Mouse (Mus musculus): ENCODE results near the gene Fhl2. TPM values are rescaled to one million over a fixed set of nuclear protein-coding genes. Genes with fewer than 3 reads are reported as not detected.

The Fhl2 gene
- polyA plus RNA-seq, 1 experiment from 2014 or later: 3.5 TPM

GRCm38 (mm10) chr1:43094206-43094605, 102.6 kb downstream of the Fhl2 start:
- Histone ChIP-seq H3K4me2 (no peak overlapping the region), H3K36me3 (no peaks in the 10 kb centered on the region), H3K9me3 (replicated peaks) (no peaks in the 10 kb centered on the region), H3K9ac (no peak overlapping the region), H3K4me3 (replicated peaks) (no peak overlapping the region), H3K4me1 (replicated peaks) (peaks cover 27% of the 10 kb centered on the region), H3K27me3 (no peaks in the 10 kb centered on the region), H3K27ac (no peak overlapping the region)
- WGBS (ENCODE audit: insufficient replicate concordance): 76% methylated on average over 2 of the region's 2 CpGs
- DNase-seq: no peak
- no peak for ATAC-seq (ENCODE audit: low read depth)

- Histone ChIP-seq H3K27ac (peak overlapping the region; percentile 69), H3K4me1 (replicated peaks) (peaks cover 25% of the 10 kb centered on the region), H3K27me3 (no peaks in the 10 kb centered on the region), H3K36me3 (no peaks in the 10 kb centered on the region), H3K4me3 (replicated peaks) (peak overlapping the region; percentile 81), H3K4me2 (peak overlapping the region; percentile 90), H3K9ac (peak overlapping the region; percentile 91), H3K9me3 (replicated peaks) (no peaks in the 10 kb centered on the region)
- ATAC-seq (ENCODE audit: low read depth) (peak; percentile 87), DNase-seq (peak; percentile 48)
- WGBS (ENCODE audit: insufficient replicate concordance): under 1% methylated on average over 92 of the region's 102 CpGs
These were observed 104.4 kb downstream of the Fhl2 start for GRCm38 (mm10) chr1:43092056-43093015.

- peak overlapping the region; percentile 69 for H3K27ac ChIP-seq
- H3K9ac ChIP-seq: peak overlapping the region; percentile 91
- H3K4me3 ChIP-seq (replicated peaks): peak overlapping the region; percentile 81
- WGBS (ENCODE audit: insufficient replicate concordance): 28% methylated on average over 13 of the region's 13 CpGs
- no peaks in the 10 kb centered on the region for H3K9me3 ChIP-seq (replicated peaks)
- DNase-seq (no peak), ATAC-seq (ENCODE audit: low read depth) (0 out of 2 replicates have a peak, but pooled peaks have one; percentile 6)
- peak overlapping the region; percentile 90 for H3K4me2 ChIP-seq
- H3K36me3 ChIP-seq: no peaks in the 10 kb centered on the region
- H3K4me1 ChIP-seq (replicated peaks): peaks cover 18% of the 10 kb centered on the region
- no peaks in the 10 kb centered on the region for H3K27me3 ChIP-seq
These were observed 105.3 kb downstream of the Fhl2 start for GRCm38 (mm10) chr1:43091306-43092055.

GRCm38 (mm10) chr1:43090418-43090817, 106.4 kb downstream of the Fhl2 start:
- Histone ChIP-seq H3K4me1 (replicated peaks) (peaks cover 18% of the 10 kb centered on the region), H3K9me3 (replicated peaks) (no peaks in the 10 kb centered on the region), H3K4me2 (no peak overlapping the region), H3K27ac (no peak overlapping the region), H3K4me3 (replicated peaks) (no peak overlapping the region), H3K36me3 (no peaks in the 10 kb centered on the region), H3K9ac (no peak overlapping the region), H3K27me3 (no peaks in the 10 kb centered on the region)
- WGBS (ENCODE audit: insufficient replicate concordance): 61% methylated on average over 1 of the region's 1 CpGs
- ATAC-seq (ENCODE audit: low read depth): no peak
- no peak for DNase-seq

GRCm38 (mm10) chr1:43082946-43083345, 113.8 kb downstream of the Fhl2 start:
- no peaks in the 10 kb centered on the region for H3K27me3 ChIP-seq
- no peaks in the 10 kb centered on the region for H3K9me3 ChIP-seq (replicated peaks)
- no peaks in the 10 kb centered on the region; the same call in 1 of the 2 replicates for H3K4me1 ChIP-seq (replicated peaks)
- H3K4me2 ChIP-seq: no peak overlapping the region
- no peak overlapping the region for H3K27ac ChIP-seq
- H3K36me3 ChIP-seq: 0 out of 2 replicates have a peak, but pooled peaks cover 4% of the 10 kb centered on the region
- DNase-seq (no peak), ATAC-seq (ENCODE audit: low read depth) (no peak)
- WGBS (ENCODE audit: insufficient replicate concordance): 66% methylated on average over 5 of the region's 5 CpGs
- H3K4me3 ChIP-seq (replicated peaks): no peak overlapping the region
- H3K9ac ChIP-seq: no peak overlapping the region

- Histone ChIP-seq H3K27me3 (no peaks in the 10 kb centered on the region), H3K4me3 (replicated peaks) (no peak overlapping the region), H3K9ac (no peak overlapping the region), H3K4me2 (no peak overlapping the region), H3K36me3 (peaks cover 13% of the 10 kb centered on the region), H3K4me1 (replicated peaks) (no peaks in the 10 kb centered on the region; the same call in 1 of the 2 replicates), H3K9me3 (replicated peaks) (no peaks in the 10 kb centered on the region), H3K27ac (no peak overlapping the region)
- DNase-seq (no peak), ATAC-seq (ENCODE audit: low read depth) (no peak)
- WGBS (ENCODE audit: insufficient replicate concordance): 37% methylated on average over 2 of the region's 2 CpGs
These were observed 118.7 kb downstream of the Fhl2 start for GRCm38 (mm10) chr1:43078124-43078523.

- no peak for ATAC-seq (ENCODE audit: low read depth)
- Histone ChIP-seq H3K27ac (no peak overlapping the region), H3K4me2 (no peak overlapping the region), H3K4me1 (replicated peaks) (0 out of 2 replicates have a peak, but pooled peaks cover 3% of the 10 kb centered on the region), H3K9ac (no peak overlapping the region), H3K27me3 (no peaks in the 10 kb centered on the region), H3K36me3 (peaks cover 30% of the 10 kb centered on the region), H3K4me3 (replicated peaks) (no peak overlapping the region), H3K9me3 (replicated peaks) (no peaks in the 10 kb centered on the region)
- no peak for DNase-seq
- WGBS (ENCODE audit: insufficient replicate concordance): 94% methylated on average over 2 of the region's 2 CpGs
These were observed 122.0 kb downstream of the Fhl2 start for GRCm38 (mm10) chr1:43074791-43075190.

Other genes starting within 250 kb of the Fhl2 start
- 0.24 and 0.36 TPM in 2 replicates for gene Gpr45, start 244.1 kb downstream of the Fhl2 start, polyA plus RNA-seq (2015; fragmentation: Nextera tagmentation; extraction: Ambion mirVana)
- 4.0 and 4.3 TPM in 2 replicates for gene Tgfbrap1, start 98.3 kb downstream of the Fhl2 start, polyA plus RNA-seq (2015; fragmentation: Nextera tagmentation; extraction: Ambion mirVana)
- gene AI597479, start 98.3 kb downstream of the Fhl2 start, polyA plus RNA-seq (2015; fragmentation: Nextera tagmentation; extraction: Ambion mirVana): 9.4 and 11.8 TPM in 2 replicates
- gene Nck2, start 247.6 kb upstream of the Fhl2 start, polyA plus RNA-seq (2015; fragmentation: Nextera tagmentation; extraction: Ambion mirVana): 10.5 and 12.6 TPM in 2 replicates